Mouse (Mus musculus): ENCODE results near the gene En2. TPM values are rescaled to one million over a fixed set of nuclear protein-coding genes. Genes with fewer than 3 reads are reported as not detected.
A peak's percentile ranks its signal among the peaks of the same experiment; 100 is the strongest.

Gene En2
- under 1 TPM; 0.45 to 0.67 TPM for total RNA-seq (2021)
- long read RNA-seq, experiment 1, result 0 reads
- long read RNA-seq, experiment 2, partial matches to known transcripts, result 0 of 3 reads
- long read RNA-seq, experiment 2, other reads (novel, unspliced or antisense), result 1 of 3 reads

DNA sequence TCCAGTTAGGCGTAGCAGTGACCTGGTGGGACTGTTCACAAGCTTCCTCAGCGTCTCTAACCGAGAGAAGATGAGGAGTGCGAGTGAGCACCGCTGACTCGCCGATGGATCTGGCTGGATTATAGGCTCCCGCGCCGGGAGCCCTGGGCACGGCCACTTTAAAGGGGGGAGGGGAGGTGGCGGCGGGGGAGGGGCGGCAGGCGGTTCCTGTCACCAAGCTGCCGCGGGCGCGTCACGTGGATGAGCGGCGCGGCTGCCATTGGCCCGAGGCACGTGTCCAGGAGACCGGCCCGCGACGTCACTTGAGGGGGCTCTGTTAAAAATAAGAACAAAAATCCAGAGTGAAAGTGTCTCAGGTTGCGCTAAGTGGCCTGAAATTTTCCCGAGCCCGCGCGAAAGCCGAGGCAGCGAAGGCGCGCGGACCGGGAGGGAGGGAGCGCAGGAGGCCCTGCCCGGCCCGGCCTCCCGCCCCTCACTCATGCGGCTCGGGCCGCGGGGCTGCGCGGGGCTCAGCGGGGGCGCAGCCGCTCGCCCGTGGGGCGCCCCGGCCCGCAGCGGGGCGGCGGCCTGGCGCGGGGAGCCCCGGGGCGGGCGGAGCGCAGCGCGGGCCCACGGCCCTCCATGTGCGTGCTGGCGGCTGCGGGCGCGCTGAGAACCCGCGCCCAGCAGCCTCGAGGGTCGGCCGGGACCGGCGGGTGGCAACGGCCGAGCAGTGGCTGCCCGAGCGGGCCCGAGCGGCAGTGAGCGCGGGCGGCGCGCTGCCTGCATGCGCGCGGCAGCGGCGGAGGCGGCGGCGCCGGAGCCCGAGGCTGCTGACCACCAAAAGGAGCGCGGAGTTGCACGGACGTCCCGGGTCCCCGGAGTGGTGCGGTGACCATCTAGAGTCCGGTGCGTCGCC, at the start of gene En2:
Gene En2, plus strand, starts transcription at position 337 of the 898 bp plus-strand sequence.
- DNase-seq (ENCODE audit: low spot score in 2 of 2), result peak; percentile 21 to 26

DNA sequence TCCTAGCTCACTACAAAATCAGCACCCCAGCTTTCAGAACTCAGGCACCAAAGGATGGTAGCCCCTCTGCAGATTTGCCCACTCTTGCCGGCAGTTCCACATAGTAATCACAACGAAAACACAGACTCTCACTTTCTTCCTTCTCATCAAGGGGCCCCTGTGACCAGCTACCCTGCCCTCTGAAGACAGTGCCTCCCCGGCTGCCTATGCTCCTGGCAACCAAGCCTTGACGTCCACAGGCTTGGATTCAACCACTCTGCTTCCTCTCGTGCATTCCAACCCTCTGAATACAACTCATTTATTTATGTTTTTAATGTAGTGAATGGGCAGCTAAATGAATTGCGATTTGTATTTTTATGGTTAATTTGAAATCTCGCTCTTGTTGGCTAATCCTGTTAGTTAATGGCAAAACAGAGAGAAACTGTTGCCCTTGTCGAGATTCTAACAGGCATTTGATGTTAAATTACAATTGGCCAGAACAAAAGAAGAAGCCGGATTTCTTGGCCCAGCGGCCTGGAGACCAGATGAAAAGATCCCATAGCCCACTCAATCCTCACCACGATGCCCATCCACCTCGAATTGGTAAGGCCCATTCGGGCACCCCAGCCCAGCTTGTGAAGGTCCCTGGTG, 48.1 kb upstream of the En2 start:
- DNase-seq (ENCODE audit: low spot score in 2 of 2), result no peak

DNA sequence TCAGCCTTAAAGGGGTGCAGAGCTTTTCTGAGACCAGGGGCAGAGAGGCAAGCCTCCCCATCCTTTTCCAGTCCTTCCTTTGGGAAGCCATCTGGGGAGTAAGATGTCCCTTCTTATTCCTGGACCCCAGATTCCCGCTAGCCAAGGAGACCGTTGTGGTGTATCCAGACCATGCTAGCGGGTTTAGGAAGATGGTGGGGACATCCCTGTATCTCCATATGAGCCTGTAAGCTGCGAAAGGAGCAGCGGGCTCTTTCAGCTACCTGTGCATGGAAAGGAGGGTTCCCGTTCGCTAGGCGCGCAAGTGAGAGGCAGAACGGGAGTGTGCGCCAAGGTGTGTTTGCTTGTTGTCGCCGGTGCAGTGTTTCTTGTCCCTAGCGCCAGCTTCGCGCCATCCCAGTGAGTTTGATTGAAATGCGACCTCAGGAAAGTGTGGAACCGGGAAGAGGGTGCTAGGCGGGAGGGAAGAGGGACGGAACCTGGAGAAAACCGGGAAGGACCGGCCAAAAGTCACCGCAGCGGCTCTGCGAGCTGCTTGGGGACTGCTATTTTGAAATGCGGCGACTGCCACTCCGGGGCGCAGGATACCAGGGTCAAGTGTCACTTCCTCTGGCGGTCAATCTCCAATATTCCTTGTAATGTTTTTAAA, 47.5 kb upstream of the En2 start:
- no peak for DNase-seq (ENCODE audit: low spot score in 2 of 2)

GRCm38 (mm10) chr5:28118531-28118925, 47.0 kb upstream of the En2 start:
- no peak for DNase-seq (ENCODE audit: low spot score in 2 of 2)

- no peak for DNase-seq (ENCODE audit: low spot score in 2 of 2)
Measured at GRCm38 (mm10) chr5:28119576-28119975, 45.9 kb upstream of the En2 start.

- peak; percentile 35 to 39 for DNase-seq (ENCODE audit: low spot score in 2 of 2)
Measured at GRCm38 (mm10) chr5:28122491-28123454, 42.7 kb upstream of the En2 start.

DNA sequence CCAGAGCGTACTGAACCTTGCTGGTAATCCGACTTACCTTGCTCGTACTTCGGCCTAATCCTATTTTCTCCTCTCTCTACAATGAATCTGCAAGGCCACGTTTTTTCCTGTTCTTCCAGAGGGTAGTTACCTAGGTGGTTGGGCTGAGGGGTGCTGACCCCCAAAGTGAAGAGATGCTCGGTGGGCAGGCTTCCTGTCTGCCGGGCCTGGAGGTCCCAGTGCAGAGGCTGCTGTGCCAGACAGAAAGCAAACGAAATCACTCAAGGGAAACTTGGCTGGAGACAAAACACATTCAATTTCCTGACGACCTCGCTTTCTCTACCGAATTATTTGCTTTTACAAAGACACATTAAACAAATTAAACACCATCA, 42.1 kb upstream of the En2 start:
- DNase-seq (ENCODE audit: low spot score in 2 of 2), result peak in 1 of 2 experiments; percentile 11

GRCm38 (mm10) chr5:28124321-28125230, 40.9 kb upstream of the En2 start:
- DNase-seq (ENCODE audit: low spot score in 2 of 2), result no peak

DNA sequence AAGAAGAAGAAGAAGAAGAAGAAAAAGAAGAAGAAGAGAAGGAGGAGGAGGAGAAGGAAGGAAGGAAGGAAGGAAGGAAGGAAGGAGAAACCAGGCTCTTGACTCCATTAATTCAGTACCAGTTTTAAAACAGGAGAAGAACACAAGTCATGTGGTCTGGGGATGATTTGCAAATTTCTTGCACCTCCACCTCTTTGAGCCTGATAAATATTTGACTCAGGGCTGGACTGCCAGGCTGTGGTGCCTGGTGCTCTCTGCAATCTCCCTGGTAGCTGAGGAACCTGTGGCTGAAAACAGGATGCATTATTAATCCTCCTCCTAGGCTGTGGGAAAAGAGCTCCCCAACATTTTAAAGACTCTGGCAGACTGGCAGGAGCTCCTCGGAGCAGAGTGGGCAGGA, 36.6 kb upstream of the En2 start:
- DNase-seq (ENCODE audit: low spot score in 2 of 2), result no peak

GRCm38 (mm10) chr5:28132231-28132630, 33.3 kb upstream of the En2 start:
- DNase-seq (ENCODE audit: low spot score in 2 of 2), result no peak

GRCm38 (mm10) chr5:28136438-28136837, 29.1 kb upstream of the En2 start:
- DNase-seq (ENCODE audit: low spot score in 2 of 2), result peak in 1 of 2 experiments; percentile 57

DNA sequence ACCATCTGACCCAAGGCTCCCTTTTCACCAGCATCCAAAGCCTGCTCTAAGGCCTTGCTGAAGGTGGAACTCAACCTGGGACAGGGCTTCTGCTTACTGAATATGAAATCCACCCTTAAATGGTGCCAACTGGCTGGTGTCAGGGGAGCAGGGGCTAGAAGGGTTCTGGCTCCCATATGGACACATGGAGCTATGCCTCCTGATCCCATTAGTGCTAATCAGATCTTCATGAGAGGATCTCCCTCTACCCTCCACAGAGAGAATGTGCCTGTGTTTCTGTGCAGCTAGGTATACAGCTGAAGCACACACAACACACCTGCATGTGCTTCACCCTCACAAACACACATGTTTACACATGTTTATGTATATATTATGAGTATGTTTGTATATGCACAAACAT, 20.9 kb upstream of the En2 start:
- DNase-seq (ENCODE audit: low spot score in 2 of 2), result no peak

- DNase-seq (ENCODE audit: low spot score in 2 of 2), result no peak
Measured at GRCm38 (mm10) chr5:28146018-28146417, 19.5 kb upstream of the En2 start.

- DNase-seq (ENCODE audit: low spot score in 2 of 2), result no peak
Measured at GRCm38 (mm10) chr5:28148473-28148872, 17.0 kb upstream of the En2 start.

GRCm38 (mm10) chr5:28149436-28149835, 16.1 kb upstream of the En2 start:
- DNase-seq (ENCODE audit: low spot score in 2 of 2), result no peak

DNA sequence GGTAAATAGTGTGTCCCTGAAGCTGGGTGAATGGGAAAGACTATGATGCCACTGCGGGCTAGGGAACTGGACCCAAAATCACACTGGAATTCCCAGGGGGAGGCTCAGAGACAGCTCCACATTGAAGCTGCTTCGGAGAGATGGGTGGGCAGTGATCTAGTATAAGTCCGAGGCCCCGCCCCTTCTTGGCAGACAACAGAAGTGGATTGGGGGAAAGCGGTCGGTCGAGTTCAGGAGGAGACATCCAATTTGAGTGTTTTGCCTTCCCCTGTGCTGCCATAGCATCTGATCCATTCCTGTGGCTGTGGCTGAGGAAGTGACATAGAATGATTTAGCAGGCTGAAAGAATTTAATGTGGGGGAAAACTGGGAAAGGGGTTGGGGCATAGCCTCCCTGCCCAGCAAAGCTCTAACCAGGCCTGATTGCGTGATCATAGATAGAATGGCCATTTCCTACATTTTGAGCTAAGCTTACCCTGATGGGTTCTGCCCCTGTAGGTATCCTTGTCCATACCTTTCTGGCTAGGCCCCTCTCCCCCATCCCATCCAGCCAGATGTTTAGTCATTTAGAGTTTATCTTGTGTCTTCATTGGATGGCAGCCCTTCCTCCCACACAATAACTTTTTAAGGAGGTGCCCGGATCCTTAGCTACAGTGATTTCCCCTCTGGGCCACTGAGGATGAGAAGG, 8.3 kb upstream of the En2 start:
- DNase-seq (ENCODE audit: low spot score in 2 of 2), result no peak

DNA sequence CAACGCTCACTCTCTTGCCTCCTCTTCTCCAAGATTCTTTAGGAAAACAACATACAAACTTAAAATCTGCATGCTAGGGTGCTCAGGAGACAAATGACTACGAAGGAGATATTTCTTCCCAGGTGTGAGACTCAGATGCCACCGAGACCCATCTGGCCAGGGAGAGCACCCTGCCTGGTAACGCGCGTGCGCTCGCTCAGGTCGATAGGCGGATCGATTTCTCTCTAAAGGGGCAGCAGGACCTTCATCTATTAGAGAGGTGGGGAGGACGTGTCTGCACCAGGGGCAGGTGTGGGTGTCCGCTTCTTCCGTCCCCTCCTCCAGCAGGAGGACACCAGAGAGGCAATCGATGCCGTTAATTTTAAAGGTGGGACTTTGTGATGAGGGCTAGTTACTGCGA, 7.7 kb upstream of the En2 start:
- no peak for DNase-seq (ENCODE audit: low spot score in 2 of 2)

DNA sequence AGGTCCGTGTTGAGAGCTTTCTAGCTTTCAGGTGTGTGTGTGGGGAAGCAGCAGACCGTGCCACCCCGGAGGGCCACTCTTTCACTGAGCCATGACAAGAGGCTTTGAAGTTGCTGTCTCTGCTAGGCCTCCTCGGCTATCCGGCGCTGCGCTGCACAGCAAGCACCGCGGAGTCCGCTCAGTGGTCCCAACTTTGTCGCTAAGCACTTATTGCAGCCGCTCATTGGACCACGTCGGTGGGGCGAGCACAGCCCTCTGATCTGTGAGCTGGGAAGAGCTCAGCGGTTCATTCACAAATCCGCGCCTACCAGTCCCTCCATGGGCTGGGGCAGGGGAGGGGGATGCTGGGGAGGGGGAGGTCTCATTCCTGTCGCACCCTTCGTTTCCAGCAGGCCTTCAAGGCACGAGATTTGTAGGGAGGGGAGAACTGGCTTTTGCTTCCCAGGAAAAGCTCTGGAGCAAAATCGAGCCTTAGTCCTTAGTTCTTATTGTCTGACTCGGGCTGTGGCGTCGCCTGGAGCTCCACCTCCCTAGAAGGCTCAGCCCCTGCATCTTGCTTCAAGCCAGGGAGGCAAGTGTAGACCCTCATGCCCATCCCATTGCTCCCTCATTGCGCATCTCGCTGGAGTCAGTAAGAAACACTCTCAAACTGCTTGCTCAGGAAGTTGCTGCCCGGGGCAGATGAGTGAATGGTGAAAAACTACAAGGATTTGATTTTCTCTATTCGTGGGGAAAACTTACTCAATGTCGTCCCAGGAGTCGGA, 7.0 kb upstream of the En2 start:
- DNase-seq (ENCODE audit: low spot score in 2 of 2), result no peak
